ENCODE assay signal across 20 mouse cellular contexts in genomic region chrX:36586629-36587303, GRCm38 (mm10). TPM values are rescaled to one million over a fixed set of nuclear protein-coding genes. Genes with fewer than 3 reads are reported as not detected.
DNase-seq lines count a peak whose midpoint lies in the region; ATAC-seq lines count a peak whose summit lies in the region.
"Had no signal": no experiment of that assay in that cellular context is flagged by ENCODE, and none has a peak within 500 bp of the region (broad histone marks: within the 10 kb centered on the region; RNA-seq: fewer than 3 reads in every experiment).

No protein-coding gene starts in this region.

- H3K4me3 ChIP-seq in forebrain, embryonic 13.5 days, result no peak overlapping the region
- no peak overlapping the region for H3K4me3 ChIP-seq in forebrain, embryonic 10.5 days
- H3K4me3 ChIP-seq in neural tube, embryonic 13.5 days, result no peak overlapping the region
- no peak overlapping the region for H3K4me3 ChIP-seq in midbrain, embryonic 12.5 days
- H3K4me3 ChIP-seq in neural tube, embryonic 15.5 days (replicated peaks), result no peak overlapping the region
- H3K4me3 ChIP-seq: gastrocnemius, adult 2 months; heart, embryonic 13.5 days; limb, embryonic 12.5 days; liver, embryonic 15.5 days; megakaryocyte, embryonic 14.5 days; myocyte had no signal

- DNase-seq in forebrain, embryonic 10.5 days (ENCODE audit: extremely low spot score, low spot score), result no peak
- no peak for DNase-seq in neural tube, embryonic 10.5 days (ENCODE audit: extremely low spot score, low spot score)
- DNase-seq in kidney, adult 18-20 months, result no peak
- no peak for DNase-seq in lung, postnatal 14 days
- DNase-seq: adrenal gland, postnatal 25 days; cerebellum, adult 11-12 months; cerebellum, postnatal 14 days; gastrocnemius, adult 2 months; heart, adult 11 months; kidney, adult 9 months had no signal

- H3K27me3 ChIP-seq in forebrain, embryonic 13.5 days, result no peaks in the 10 kb centered on the region
- no peaks in the 10 kb centered on the region for H3K27me3 ChIP-seq in forebrain, embryonic 10.5 days (ENCODE audit: poor library complexity, severe bottlenecking)
- H3K27me3 ChIP-seq in neural tube, embryonic 13.5 days, result no peaks in the 10 kb centered on the region
- no peaks in the 10 kb centered on the region for H3K27me3 ChIP-seq in midbrain, embryonic 12.5 days
- H3K27me3 ChIP-seq in neural tube, embryonic 15.5 days (replicated peaks), result no peaks in the 10 kb centered on the region
- H3K27me3 ChIP-seq: heart, embryonic 13.5 days; limb, embryonic 12.5 days; liver, embryonic 15.5 days had no signal

- H3K4me1 ChIP-seq in forebrain, embryonic 13.5 days, result no peaks in the 10 kb centered on the region
- H3K4me1 ChIP-seq in forebrain, embryonic 10.5 days, result peaks cover 9% of the 10 kb centered on the region
- H3K4me1 ChIP-seq in neural tube, embryonic 13.5 days (replicated peaks), result 0 out of 2 replicates have a peak, but pooled peaks cover 4% of the 10 kb centered on the region
- no peaks in the 10 kb centered on the region for H3K4me1 ChIP-seq in midbrain, embryonic 12.5 days
- peaks cover 7% of the 10 kb centered on the region; the same call in 1 of the 2 replicates for H3K4me1 ChIP-seq in neural tube, embryonic 15.5 days
- H3K4me1 ChIP-seq: heart, embryonic 13.5 days; limb, embryonic 12.5 days; liver, embryonic 15.5 days had no signal

- no peaks in the 10 kb centered on the region for H3K36me3 ChIP-seq in forebrain, embryonic 13.5 days (ENCODE audit: poor library complexity, severe bottlenecking)
- H3K36me3 ChIP-seq in forebrain, embryonic 10.5 days (replicated peaks), result no peaks in the 10 kb centered on the region
- H3K36me3 ChIP-seq in neural tube, embryonic 13.5 days, result no peaks in the 10 kb centered on the region
- no peaks in the 10 kb centered on the region for H3K36me3 ChIP-seq in midbrain, embryonic 12.5 days
- H3K36me3 ChIP-seq in neural tube, embryonic 15.5 days, result no peaks in the 10 kb centered on the region
- H3K36me3 ChIP-seq: G1E; heart, embryonic 13.5 days; limb, embryonic 12.5 days; liver, embryonic 15.5 days had no signal

- peak overlapping the region; percentile 63 for H3K27ac ChIP-seq in forebrain, embryonic 13.5 days
- H3K27ac ChIP-seq in forebrain, embryonic 10.5 days, result no peak overlapping the region
- peak overlapping the region; percentile 72 for H3K27ac ChIP-seq in neural tube, embryonic 13.5 days (replicated peaks)
- peak overlapping the region; percentile 73 for H3K27ac ChIP-seq in midbrain, embryonic 12.5 days (replicated peaks)
- peak overlapping the region; percentile 73 for H3K27ac ChIP-seq in neural tube, embryonic 15.5 days (replicated peaks)
- H3K27ac ChIP-seq: gastrocnemius, adult 2 months; heart, embryonic 13.5 days; limb, embryonic 12.5 days; liver, embryonic 15.5 days had no signal

- no peak overlapping the region for H3K9ac ChIP-seq in forebrain, embryonic 13.5 days
- H3K9ac ChIP-seq in neural tube, embryonic 13.5 days, result no peak overlapping the region
- H3K9ac ChIP-seq in midbrain, embryonic 12.5 days (replicated peaks), result no peak overlapping the region
- H3K9ac ChIP-seq in neural tube, embryonic 15.5 days (replicated peaks), result no peak overlapping the region
- H3K9ac ChIP-seq: heart, embryonic 13.5 days; limb, embryonic 12.5 days; liver, embryonic 15.5 days had no signal

- H3K9me3 ChIP-seq in forebrain, embryonic 13.5 days (replicated peaks), result no peaks in the 10 kb centered on the region
- H3K9me3 ChIP-seq in forebrain, embryonic 10.5 days, result no peaks in the 10 kb centered on the region
- H3K9me3 ChIP-seq in neural tube, embryonic 13.5 days, result no peaks in the 10 kb centered on the region
- no peaks in the 10 kb centered on the region for H3K9me3 ChIP-seq in midbrain, embryonic 12.5 days
- H3K9me3 ChIP-seq in neural tube, embryonic 15.5 days (replicated peaks), result no peaks in the 10 kb centered on the region
- H3K9me3 ChIP-seq: G1E; heart, embryonic 13.5 days; limb, embryonic 12.5 days; liver, embryonic 15.5 days; megakaryocyte, embryonic 14.5 days had no signal

- no peak overlapping the region for H3K4me2 ChIP-seq in forebrain, embryonic 13.5 days
- peak overlapping the region; percentile 11; the same call in 1 of the 2 replicates for H3K4me2 ChIP-seq in neural tube, embryonic 13.5 days
- no peak overlapping the region for H3K4me2 ChIP-seq in midbrain, embryonic 12.5 days (replicated peaks)
- peak overlapping the region; percentile 13 for H3K4me2 ChIP-seq in neural tube, embryonic 15.5 days
- H3K4me2 ChIP-seq: heart, embryonic 13.5 days; limb, embryonic 12.5 days; liver, embryonic 15.5 days had no signal

- 47% methylated on average over 1 of the region's 1 CpGs for WGBS in forebrain, embryonic 13.5 days
- 60% methylated on average over 1 of the region's 1 CpGs for WGBS in forebrain, embryonic 10.5 days
- 75% methylated on average over 1 of the region's 1 CpGs for WGBS in neural tube, embryonic 13.5 days
- WGBS in midbrain, embryonic 12.5 days, result 74% methylated on average over 1 of the region's 1 CpGs
- 44% methylated on average over 1 of the region's 1 CpGs for WGBS in neural tube, embryonic 15.5 days

- peak; percentile 38; the same call in 1 of the 2 replicates for ATAC-seq in forebrain, embryonic 13.5 days
- peak; percentile 47; the same call in 1 of the 2 replicates for ATAC-seq in neural tube, embryonic 13.5 days (ENCODE audit: low read depth)
- no peak; the same call in 1 of the 2 replicates for ATAC-seq in midbrain, embryonic 12.5 days (ENCODE audit: low FRiP score, low read depth)
- peak; percentile 53; the same call in 1 of the 2 replicates for ATAC-seq in neural tube, embryonic 15.5 days (ENCODE audit: low FRiP score)

RNA-seq across cellular contexts. Expression of gene Pgrmc1, which starts 11.2 kb away (rescaled TPM):
- 430 and 475 TPM in 2 replicates for polyA plus RNA-seq in forebrain, embryonic 13.5 days (2015; fragmentation: Nextera tagmentation; extraction: Ambion mirVana)
- 358 TPM in 2 replicates for polyA plus RNA-seq in forebrain, embryonic 10.5 days (2016; fragmentation: Nextera tagmentation; extraction: Ambion mirVana)
- polyA plus RNA-seq in neural tube, embryonic 13.5 days (2015; fragmentation: Nextera tagmentation; extraction: Ambion mirVana), result 503 and 515 TPM in 2 replicates
- polyA plus RNA-seq in midbrain, embryonic 12.5 days (2016; fragmentation: Nextera tagmentation; extraction: Ambion mirVana), result 458 and 475 TPM in 2 replicates
- 497 and 560 TPM in 2 replicates for polyA plus RNA-seq in neural tube, embryonic 15.5 days (2015; fragmentation: Nextera tagmentation; extraction: Ambion mirVana)

RNA-seq across cellular contexts. Expression of gene Akap17b, which starts 58.4 kb away (rescaled TPM):
- polyA plus RNA-seq in forebrain, embryonic 13.5 days (2015; fragmentation: Nextera tagmentation; extraction: Ambion mirVana), result 3.1 and 4.3 TPM in 2 replicates
- 2.6 and 3.0 TPM in 2 replicates for polyA plus RNA-seq in forebrain, embryonic 10.5 days (2016; fragmentation: Nextera tagmentation; extraction: Ambion mirVana)
- polyA plus RNA-seq in neural tube, embryonic 13.5 days (2015; fragmentation: Nextera tagmentation; extraction: Ambion mirVana), result 4.7 and 5.2 TPM in 2 replicates
- 4.5 and 5.2 TPM in 2 replicates for polyA plus RNA-seq in midbrain, embryonic 12.5 days (2016; fragmentation: Nextera tagmentation; extraction: Ambion mirVana)
- polyA plus RNA-seq in neural tube, embryonic 15.5 days (2015; fragmentation: Nextera tagmentation; extraction: Ambion mirVana), result 5.9 and 6.1 TPM in 2 replicates

Comparison
In these comparisons a context has a peak if more than half of its experiments do, and no peak if none do; other contexts are left out.
1. H3K4me2 ChIP-seq: peak in neural tube, embryonic 13.5 days (single experiment) and neural tube, embryonic 15.5 days (single experiment); none in forebrain, embryonic 13.5 days (single experiment) and midbrain, embryonic 12.5 days (single experiment).